Mouse (Mus musculus): ENCODE data around the gene Nlgn1.

GRCm38 (mm10) chr3:26175371-26175770 lies 156.9 kb downstream of the Nlgn1 start:
- no peak for TF ChIP-seq CTCF (IDR thresholded peaks at IDR 0.05; ENCODE audit: extremely low read depth, insufficient read length, insufficient replicate concordance, low read depth, low read length)
- no peak for TF ChIP-seq POLR2A (IDR thresholded peaks at IDR 0.05; ENCODE audit: low read depth, low read length)

Measured in small intestine, adult 2 months (tissue).